Mouse (Mus musculus) hindbrain, postnatal 0 days (tissue): ENCODE data around the gene Tenm4. TPM values are rescaled to one million over a fixed set of nuclear protein-coding genes. Genes with fewer than 3 reads are reported as not detected.
A peak's percentile ranks its signal among the peaks of the same experiment; 100 is the strongest.

Experiments
- ATAC-seq: fragments of 200-750 bp; cut with Nextera tagmentation; 2 replicates; pipeline ENCODE4 v1.8.0; 2017; ENCODE audit warnings: mild to moderate bottlenecking, moderate TSS enrichment, moderate library complexity
- DNase-seq: peaks from one replicate; pipeline ENCODE4 v3.0.0-alpha.2; 2015; ENCODE audit warnings: low spot score
- H3K27ac ChIP-seq: fragments of 300-500 bp; sonication (generic); 2 replicates; pipeline ENCODE4 v1.5.1; 2014; ENCODE audit warnings: mild to moderate bottlenecking
- H3K27me3 ChIP-seq: fragments of 300-500 bp; sonication (generic); 2 replicates; pipeline ENCODE4 v1.6.1; 2014; ENCODE audit warnings: low read length, mixed read lengths; ENCODE audit not compliant: insufficient read depth
- H3K36me3 ChIP-seq: fragments of 300-500 bp; sonication (generic); 2 replicates; pipeline ENCODE4 v1.6.1; 2014; ENCODE audit warnings: low read length, mixed read lengths; ENCODE audit not compliant: insufficient read depth
- H3K4me1 ChIP-seq: fragments of 300-500 bp; sonication (generic); 2 replicates; pipeline ENCODE4 v1.6.1; 2014; ENCODE audit warnings: antibody characterized with exemption, low read length, mixed read lengths; ENCODE audit not compliant: insufficient read depth
- H3K4me2 ChIP-seq: fragments of 300-500 bp; sonication (generic); 2 replicates; pipeline ENCODE4 v1.6.1; 2014; ENCODE audit warnings: low read depth, mild to moderate bottlenecking, low read length, moderate library complexity, mixed read lengths
- H3K4me3 ChIP-seq: fragments of 300-500 bp; sonication (generic); 2 replicates; pipeline ENCODE4 v1.5.1; 2014; ENCODE audit warnings: low read length
- H3K9ac ChIP-seq: fragments of 300-500 bp; sonication (generic); replicated peaks from 2 replicates; pipeline ENCODE4 v1.6.1; 2014; ENCODE audit warnings: mild to moderate bottlenecking, low read length, moderate library complexity, mixed read lengths
- H3K9me3 ChIP-seq: fragments of 300-500 bp; sonication (generic); 2 replicates; pipeline ENCODE4 v1.6.1; 2016; ENCODE audit warnings: low read length, mixed read lengths
- CTCF ChIP-seq: IDR thresholded peaks from 2 replicates; pipeline ENCODE4 v1.5.1; 2016; ENCODE audit warnings: antibody characterized with exemption, control low read depth, low read depth
- WGBS: fragments of 180-500 bp; shearing (Covaris S2); extraction: QIAGEN DNeasy Blood & Tissue Kit; methylation state at CpG from one replicate; pipeline ENCODE4 v1.1.7; 2014; 5-methylcytosine and 5-hydroxymethylcytosine counted together
- polyA plus RNA-seq: library from polyadenylated mRNA; unstranded; fragments of >200 nt; fragmentation: Nextera tagmentation; extraction: Ambion mirVana; gene quantifications from 2 replicates; pipeline ENCODE4 v1.2.1, GENCODE M21; 2015
- total RNA-seq: library from RNA; depleted of rRNA; stranded (reverse); fragments of >200 nt; gene quantifications from 2 replicates; pipeline ENCODE4 v1.2.3, GENCODE M21; 2014

The Tenm4 gene
- total and polyA plus RNA-seq, 2 experiments from 2014 or later = 24.1 to 49.7 TPM

- no peak for TF ChIP-seq CTCF
- 69% methylated on average over 3 of the region's 3 CpGs for WGBS
- no peak overlapping the region for H3K27ac ChIP-seq
- no peak for DNase-seq
- ATAC-seq = no peak
- no peaks in the 10 kb centered on the region for H3K9me3 ChIP-seq
- no peak overlapping the region for H3K4me2 ChIP-seq
- H3K4me3 ChIP-seq = no peak overlapping the region
- H3K4me1 ChIP-seq = no peaks in the 10 kb centered on the region
- H3K36me3 ChIP-seq = no peaks in the 10 kb centered on the region
- no peaks in the 10 kb centered on the region for H3K27me3 ChIP-seq
- no peak overlapping the region for H3K9ac ChIP-seq
Observed at GRCm38 (mm10) chr7:96562890-96563289, 391.8 kb downstream of the Tenm4 start.

DNA sequence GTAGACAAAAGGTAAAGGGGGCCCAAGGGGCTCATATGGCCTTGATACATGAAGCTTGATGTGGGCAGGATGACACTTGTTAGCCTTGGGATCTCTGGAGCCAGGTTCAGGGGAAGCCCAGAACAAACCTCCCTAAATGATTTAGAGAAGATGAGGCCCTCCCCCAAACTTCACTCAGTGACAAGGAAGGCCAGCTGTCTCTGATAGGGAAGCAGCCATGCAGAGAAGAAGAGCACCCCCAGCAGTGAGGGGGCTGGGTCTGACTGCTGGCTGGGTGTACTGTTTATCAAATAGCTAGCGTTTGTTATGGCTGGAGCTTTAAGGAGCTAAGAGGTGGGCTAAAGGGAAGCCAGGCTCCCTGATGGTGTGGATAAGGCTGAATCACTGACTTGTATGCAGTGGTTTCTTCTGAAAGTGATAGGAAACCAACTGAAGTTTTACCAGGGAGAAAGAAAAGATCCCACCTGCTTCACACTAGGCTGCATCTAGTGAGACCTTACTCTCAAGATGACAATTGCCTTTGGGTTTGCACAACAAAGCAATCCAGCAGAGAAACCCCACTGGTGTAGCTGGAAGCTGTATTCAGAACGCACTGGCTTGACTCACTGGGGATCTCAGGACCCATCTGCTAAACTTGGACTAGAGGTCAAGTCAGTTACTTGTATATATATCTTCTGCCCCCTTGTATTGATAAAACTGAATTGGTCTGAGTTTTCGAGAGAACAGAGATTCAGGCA lies 392.5 kb downstream of the Tenm4 start:
- Histone ChIP-seq H3K27ac (no peak overlapping the region), H3K4me2 (no peak overlapping the region), H3K36me3 (no peaks in the 10 kb centered on the region), H3K4me1 (no peaks in the 10 kb centered on the region), H3K9me3 (no peaks in the 10 kb centered on the region), H3K27me3 (no peaks in the 10 kb centered on the region), H3K9ac (no peak overlapping the region), H3K4me3 (no peak overlapping the region)
- DNase-seq = no peak
- no peak for ATAC-seq
- TF ChIP-seq CTCF = no peak
- 47% methylated on average over 3 of the region's 3 CpGs for WGBS

DNA sequence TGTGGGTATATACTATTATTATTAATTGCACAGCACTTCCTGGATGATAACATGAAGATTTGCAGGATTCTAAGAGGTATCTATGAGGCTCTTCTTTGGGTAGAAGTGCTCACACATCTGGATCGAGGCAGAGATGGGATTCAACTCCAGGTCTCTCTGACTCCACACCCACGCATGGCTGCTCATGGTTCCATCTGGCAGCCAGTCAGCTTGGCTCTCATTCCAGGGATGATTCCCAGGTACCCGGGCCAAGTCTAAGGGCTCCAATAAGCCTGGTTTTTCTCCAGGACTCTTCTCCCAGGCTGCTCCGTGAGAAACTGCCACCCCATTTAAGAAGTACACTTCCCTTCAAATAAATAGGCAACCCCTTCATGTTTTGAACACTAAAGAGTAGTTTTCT lies 394.8 kb downstream of the Tenm4 start:
- Histone ChIP-seq H3K9me3 (no peaks in the 10 kb centered on the region), H3K27ac (no peak overlapping the region), H3K4me3 (no peak overlapping the region), H3K36me3 (no peaks in the 10 kb centered on the region), H3K4me2 (no peak overlapping the region), H3K27me3 (no peaks in the 10 kb centered on the region), H3K9ac (no peak overlapping the region), H3K4me1 (no peaks in the 10 kb centered on the region)
- ATAC-seq (no peak), DNase-seq (peak; percentile 40)
- whole genome bisulfite sequencing = 46% methylated on average over 4 of the region's 4 CpGs
- TF ChIP-seq CTCF = no peak

- Histone ChIP-seq H3K4me1 (no peaks in the 10 kb centered on the region), H3K27ac (no peak overlapping the region), H3K4me3 (no peak overlapping the region), H3K27me3 (no peaks in the 10 kb centered on the region), H3K9me3 (no peaks in the 10 kb centered on the region), H3K9ac (no peak overlapping the region), H3K36me3 (no peaks in the 10 kb centered on the region), H3K4me2 (no peak overlapping the region)
- DNase-seq = no peak
- ATAC-seq = no peak
- no peak for TF ChIP-seq CTCF
- 91% methylated on average over 4 of the region's 4 CpGs for whole genome bisulfite sequencing
Observed at GRCm38 (mm10) chr7:96566260-96566659, 395.2 kb downstream of the Tenm4 start.

DNA sequence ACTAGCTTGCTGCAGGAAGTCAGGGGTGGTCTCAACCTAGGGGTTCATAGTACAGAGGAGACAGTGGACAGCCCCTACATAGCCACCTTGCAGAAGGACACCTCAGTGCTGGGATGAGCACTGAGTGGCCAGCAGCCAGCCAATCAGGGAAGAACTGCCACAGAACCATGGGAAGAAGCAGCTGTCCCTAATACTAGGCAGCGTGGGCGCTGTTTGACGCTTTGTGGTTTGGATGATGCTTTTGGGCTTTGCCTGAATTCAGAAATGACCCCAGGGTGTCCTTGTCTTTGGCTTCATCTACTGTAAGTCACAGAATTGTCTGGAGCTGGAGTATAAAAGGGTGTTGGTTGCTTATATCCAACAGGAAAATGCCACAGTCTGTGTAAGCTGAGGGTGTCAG lies 397.0 kb downstream of the Tenm4 start:
- no peak overlapping the region for H3K4me2 ChIP-seq
- H3K9ac ChIP-seq = no peak overlapping the region
- 64% methylated on average over 3 of the region's 3 CpGs for WGBS
- no peaks in the 10 kb centered on the region for H3K27me3 ChIP-seq
- TF ChIP-seq CTCF = no peak
- no peaks in the 10 kb centered on the region for H3K36me3 ChIP-seq
- H3K4me3 ChIP-seq = no peak overlapping the region
- H3K27ac ChIP-seq = no peak overlapping the region
- ATAC-seq = peak; percentile 22; the same call in 1 of the 2 replicates
- DNase-seq = no peak
- H3K9me3 ChIP-seq = no peaks in the 10 kb centered on the region
- no peaks in the 10 kb centered on the region for H3K4me1 ChIP-seq

DNA sequence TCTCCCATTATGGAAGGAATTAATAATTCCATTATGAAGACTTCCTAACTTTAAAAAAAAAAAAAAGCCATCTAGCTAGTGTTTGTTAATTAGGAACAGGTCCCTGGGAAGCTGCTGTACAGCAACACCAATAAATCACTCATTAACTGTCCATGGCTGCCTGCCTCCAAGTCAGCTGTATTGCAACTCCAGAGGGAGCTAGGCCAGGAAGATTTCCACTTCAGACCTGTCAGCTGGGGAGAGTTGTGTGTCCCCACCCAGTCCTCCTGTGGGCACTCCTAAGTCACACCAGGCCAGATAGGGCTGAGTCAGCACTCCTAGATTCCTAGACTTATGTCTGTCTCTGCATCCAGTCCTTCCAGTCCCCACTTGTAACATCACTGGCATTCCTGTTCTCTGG lies 399.9 kb downstream of the Tenm4 start:
- Histone ChIP-seq H3K4me2 (no peak overlapping the region), H3K4me1 (peaks cover 10% of the 10 kb centered on the region), H3K9me3 (no peaks in the 10 kb centered on the region), H3K9ac (no peak overlapping the region), H3K27me3 (no peaks in the 10 kb centered on the region), H3K4me3 (no peak overlapping the region), H3K36me3 (no peaks in the 10 kb centered on the region), H3K27ac (no peak overlapping the region)
- TF ChIP-seq CTCF = no peak
- ATAC-seq = no peak
- peak; percentile 6 for DNase-seq

GRCm38 (mm10) chr7:96572995-96573394 lies 401.9 kb downstream of the Tenm4 start:
- TF ChIP-seq CTCF = no peak
- Histone ChIP-seq H3K4me2 (no peak overlapping the region), H3K36me3 (no peaks in the 10 kb centered on the region), H3K9me3 (no peaks in the 10 kb centered on the region), H3K27me3 (no peaks in the 10 kb centered on the region), H3K4me3 (no peak overlapping the region), H3K9ac (no peak overlapping the region), H3K27ac (no peak overlapping the region), H3K4me1 (peaks cover 18% of the 10 kb centered on the region)
- DNase-seq (peak; percentile 23), ATAC-seq (no peak)
- WGBS = 85% methylated on average over 7 of the region's 7 CpGs
